Mouse (Mus musculus) lung, adult 2 months (tissue): Measurements from ENCODE around the gene Nxf2.

Experiments
- CTCF ChIP-seq: fragments of 200-500 bp; IDR thresholded peaks from 2 replicates; pipeline ENCODE4 v1.5.1; 2011; ENCODE audit warnings: mild to moderate bottlenecking, low read length, control low read depth; ENCODE audit not compliant: insufficient read depth
- POLR2A ChIP-seq: fragments of 200-500 bp; IDR thresholded peaks from 2 replicates; pipeline ENCODE4 v1.6.1; 2011; ENCODE audit warnings: low read depth, mild to moderate bottlenecking, control low read depth, low read length, borderline replicate concordance; ENCODE audit errors: extremely low read depth

GRCm38 (mm10) chrX:135011381-135011780 lies 46.8 kb upstream of the Nxf2 start:
- TF ChIP-seq POLR2A (no peak), CTCF (no peak)
